Comparison of ENCODE assay signal across 11 mouse cellular contexts in the genomic region with DNA sequence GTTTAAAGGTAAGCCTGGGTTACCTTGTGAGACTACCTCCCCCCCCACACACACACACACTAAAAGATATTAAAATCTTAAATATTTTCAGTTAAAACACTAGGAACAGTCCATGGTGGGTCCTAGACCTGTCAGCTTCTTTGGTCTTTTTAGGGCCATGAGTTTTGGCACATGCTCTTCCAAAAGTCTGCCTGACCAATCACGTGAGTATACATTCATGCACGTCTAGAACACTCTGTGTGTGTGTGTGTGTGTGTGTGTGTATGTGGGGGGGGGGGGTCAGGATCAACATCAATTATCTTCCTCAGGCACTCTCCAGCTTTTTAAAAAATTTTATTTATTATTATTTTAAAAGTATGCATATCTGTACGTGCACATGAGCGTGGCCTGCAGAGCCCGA. TPM values are rescaled to one million over a fixed set of nuclear protein-coding genes. Genes with fewer than 3 reads are reported as not detected.
"Had no signal": no experiment of that assay in that cellular context is flagged by ENCODE, and none has a peak within 500 bp of the region (broad histone marks: within the 10 kb centered on the region; RNA-seq: fewer than 3 reads in every experiment).

No protein-coding gene starts in this region.

- H3K4me3 ChIP-seq: lung, embryonic 15.5 days; midbrain, embryonic 10.5 days; midbrain, embryonic 12.5 days; myocyte; neural tube, embryonic 13.5 days; neural tube, embryonic 15.5 days had no signal

- H3K9me3 ChIP-seq: lung, embryonic 15.5 days; midbrain, embryonic 10.5 days; midbrain, embryonic 12.5 days; neural tube, embryonic 13.5 days; neural tube, embryonic 15.5 days had no signal

- H3K36me3 ChIP-seq: lung, embryonic 15.5 days; midbrain, embryonic 12.5 days; neural tube, embryonic 15.5 days had no signal

- H3K4me2 ChIP-seq: lung, embryonic 15.5 days; midbrain, embryonic 12.5 days; neural tube, embryonic 13.5 days; neural tube, embryonic 15.5 days had no signal

- H3K27ac ChIP-seq: lung, embryonic 15.5 days; midbrain, embryonic 10.5 days; midbrain, embryonic 12.5 days; neural tube, embryonic 13.5 days had no signal

- H3K27me3 ChIP-seq: neural tube, embryonic 13.5 days; neural tube, embryonic 15.5 days had no signal

- H3K9ac ChIP-seq: liver, postnatal 0 days; lung, embryonic 15.5 days; midbrain, embryonic 12.5 days; neural tube, embryonic 13.5 days; neural tube, embryonic 15.5 days had no signal

RNA-seq across cellular contexts. Expression of gene Tcf15, which starts 30.9 kb away (rescaled TPM):
- polyA plus RNA-seq: myocyte had no signal

RNA-seq across cellular contexts. Expression of gene Scrt2, which starts 31.2 kb away (rescaled TPM):
- total RNA-seq: megakaryocyte-erythroid progenitor cell, adult 5-6 weeks had no signal
- polyA plus RNA-seq: liver, postnatal 0 days; lung, adult 2 months; lung, embryonic 15.5 days; lung, postnatal 0 days; myocyte; thymus, postnatal 0 days had no signal
